Mouse (Mus musculus) regulatory T cell (primary cell): ENCODE measurements around the gene Setd7.
"Not testable (repeated sequence)": the region's sequence is repeated elsewhere in the genome, so short reads cannot be mapped to it uniquely, and the experiment has no call there.

Source experiments
- in situ Hi-C: fragments of 300-600 bp; cut with MboI, MseI; formaldehyde crosslinking; loops from one replicate; pipeline ENCODE4 v1.15.1; 2025; ENCODE audit warnings: high pct_unique_total_duplicates

Gene Setd7

GRCm38 (mm10) chr3:51560511-51561108 lies at the start of gene Setd7:
Setd7 (minus strand) TSS chr3:51560879.
- in situ Hi-C loops = no loop called here

DNA sequence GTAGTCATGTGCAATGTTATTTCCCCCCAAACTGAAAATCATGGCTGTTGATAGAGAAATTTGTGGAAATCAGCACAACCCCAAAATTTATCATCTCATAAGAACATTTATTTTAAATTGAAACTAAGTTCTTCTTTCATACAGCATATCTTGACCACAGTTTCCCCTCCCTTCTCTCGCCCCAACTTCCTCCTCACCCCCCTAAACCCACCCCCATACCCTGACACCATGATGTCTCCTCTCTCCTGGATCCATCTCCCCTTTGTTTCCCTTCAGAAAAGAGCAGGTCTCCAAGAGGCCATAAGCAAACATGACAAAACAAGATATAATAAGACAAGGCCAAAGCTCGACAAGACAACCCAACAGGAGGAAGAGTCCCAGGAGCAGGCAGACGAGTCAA lies 43.8 kb upstream of the Setd7 start:
- in situ Hi-C loops = no loop called here

DNA sequence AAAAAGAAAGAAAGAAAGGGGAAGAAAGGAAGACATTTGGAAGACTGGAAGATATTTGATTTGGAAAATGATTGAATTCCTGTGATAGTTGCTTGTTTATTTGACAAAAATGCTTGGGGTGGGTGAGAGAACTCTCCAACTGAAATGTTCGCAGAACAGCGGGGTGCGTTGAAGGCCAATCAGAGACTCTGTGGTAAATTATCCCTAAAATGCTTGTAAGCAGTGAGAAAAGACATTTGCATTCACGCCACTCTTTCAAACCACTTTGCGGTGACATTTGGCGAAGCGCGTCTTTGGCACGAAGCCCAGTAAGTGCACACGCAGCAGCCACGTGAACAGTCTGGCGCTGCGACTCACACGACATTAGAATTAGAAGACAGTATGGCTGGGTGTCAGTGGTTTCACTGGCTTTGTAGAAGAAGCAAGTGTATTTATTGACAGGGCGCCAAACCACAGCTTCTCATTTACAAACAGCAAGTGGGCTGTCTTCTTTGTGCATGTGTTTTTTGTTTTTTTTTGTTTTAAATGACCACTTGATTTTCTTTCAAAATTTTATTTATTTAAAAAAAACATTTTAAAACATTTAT lies 43.1 kb upstream of the Setd7 start:
- in situ Hi-C loops = no loop called here

GRCm38 (mm10) chr3:51601461-51601860 lies 40.8 kb upstream of the Setd7 start:
- in situ Hi-C loops = no loop called here

- in situ Hi-C loops = no loop called here
Measured at GRCm38 (mm10) chr3:51600728-51601127, 40.0 kb upstream of the Setd7 start.

DNA sequence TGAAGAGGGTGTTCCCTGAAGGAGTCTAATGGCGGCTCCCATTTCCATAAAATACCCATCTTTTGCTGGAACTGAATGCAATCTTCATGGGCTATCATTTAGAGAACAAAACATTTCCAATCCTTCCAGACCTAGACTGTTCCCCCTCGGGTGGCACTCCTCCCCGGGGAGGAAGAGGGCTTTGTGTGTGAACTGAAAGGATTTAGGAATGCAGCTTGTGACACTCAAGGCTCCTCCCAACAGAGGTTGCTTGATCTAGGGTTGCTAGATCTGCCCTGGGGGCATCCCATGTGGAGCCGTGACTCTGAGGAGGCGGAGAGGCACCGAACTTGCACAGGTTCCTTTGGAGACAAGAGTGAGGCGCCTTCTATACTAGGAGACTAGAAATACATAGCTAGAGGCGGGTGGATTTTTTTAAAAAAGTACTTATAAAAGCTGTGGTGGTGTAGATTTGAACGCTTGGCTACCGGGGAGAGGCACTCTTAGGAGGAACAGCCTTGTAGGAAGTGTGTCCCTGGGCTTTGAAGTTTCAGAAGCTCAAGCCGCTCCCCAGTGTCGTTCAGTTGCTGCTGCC lies 38.5 kb upstream of the Setd7 start:
- in situ Hi-C loops = no loop called here

GRCm38 (mm10) chr3:51596538-51596937 lies 35.9 kb upstream of the Setd7 start:
- in situ Hi-C loops = no loop called here

DNA sequence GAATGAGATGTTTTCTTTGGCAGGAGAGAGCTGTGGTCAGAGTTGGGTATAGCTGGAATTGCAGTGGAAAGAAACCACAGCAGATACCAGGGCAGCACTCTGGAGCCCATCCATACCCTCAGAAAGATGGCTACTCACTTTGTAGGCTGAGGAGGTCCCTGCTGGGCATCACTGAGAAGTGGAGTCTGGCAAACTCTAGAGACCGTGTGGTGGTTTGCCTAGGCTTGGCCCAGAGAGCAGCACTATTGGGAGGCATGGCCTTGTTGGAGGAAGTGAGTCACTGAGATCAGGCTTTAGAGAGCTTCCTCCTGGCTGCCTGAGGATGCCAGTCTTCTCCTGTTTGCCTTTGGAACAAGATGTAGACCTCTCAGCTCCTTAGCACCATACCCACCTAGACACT lies 32.8 kb upstream of the Setd7 start:
- in situ Hi-C loops = no loop called here

DNA sequence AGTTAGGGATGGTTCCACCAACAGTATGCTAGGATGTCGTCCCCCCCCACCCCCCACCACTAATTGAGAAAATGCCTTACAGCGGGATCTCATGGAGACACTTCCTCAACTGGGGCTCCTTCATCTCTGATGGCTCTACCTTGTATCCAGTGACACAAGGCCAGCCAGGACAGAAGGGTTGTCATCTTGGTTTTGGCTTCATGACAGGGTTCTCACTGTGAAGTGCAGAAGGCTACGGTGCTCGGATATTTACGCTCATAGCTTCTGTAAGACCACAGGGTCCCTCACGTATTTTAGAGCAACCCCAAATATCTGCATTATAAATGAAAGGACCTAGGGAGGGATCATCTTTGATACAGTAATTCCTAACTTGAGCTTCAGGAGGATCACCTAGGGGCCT lies 30.9 kb upstream of the Setd7 start:
- in situ Hi-C loops = no loop called here

- in situ Hi-C loops = no loop called here
Measured at GRCm38 (mm10) chr3:51590207-51590892, 29.7 kb upstream of the Setd7 start.

DNA sequence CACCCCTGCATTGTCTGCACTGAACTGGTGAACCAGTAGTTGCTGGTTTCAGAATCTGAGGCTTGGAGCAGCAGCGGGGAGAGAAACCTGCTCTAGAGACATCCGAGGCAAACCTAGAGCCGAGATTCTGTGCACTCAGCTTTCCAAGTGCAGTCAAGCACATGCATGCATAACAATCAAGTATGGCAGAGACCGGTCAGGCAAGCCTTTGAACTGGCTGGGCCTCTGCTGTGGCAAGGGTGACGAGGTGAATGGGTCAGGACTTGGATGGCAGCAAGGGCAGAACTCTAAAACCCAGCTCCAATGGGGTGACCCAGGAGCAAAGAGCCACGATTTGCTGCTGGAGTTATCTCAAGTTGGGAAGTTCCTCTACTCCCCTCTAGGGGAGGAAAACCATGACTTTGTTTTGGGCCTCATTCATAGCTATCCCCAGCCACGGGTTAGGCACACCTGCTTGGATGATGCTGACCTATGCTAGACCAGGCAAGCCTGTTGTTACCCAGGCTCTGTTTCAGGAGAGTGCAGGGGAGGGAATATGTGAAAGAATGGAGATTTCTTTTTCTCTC lies 27.1 kb upstream of the Setd7 start:
- in situ Hi-C loops = no loop called here

GRCm38 (mm10) chr3:51583574-51584391 lies 23.1 kb upstream of the Setd7 start:
- in situ Hi-C loops = no loop called here

DNA sequence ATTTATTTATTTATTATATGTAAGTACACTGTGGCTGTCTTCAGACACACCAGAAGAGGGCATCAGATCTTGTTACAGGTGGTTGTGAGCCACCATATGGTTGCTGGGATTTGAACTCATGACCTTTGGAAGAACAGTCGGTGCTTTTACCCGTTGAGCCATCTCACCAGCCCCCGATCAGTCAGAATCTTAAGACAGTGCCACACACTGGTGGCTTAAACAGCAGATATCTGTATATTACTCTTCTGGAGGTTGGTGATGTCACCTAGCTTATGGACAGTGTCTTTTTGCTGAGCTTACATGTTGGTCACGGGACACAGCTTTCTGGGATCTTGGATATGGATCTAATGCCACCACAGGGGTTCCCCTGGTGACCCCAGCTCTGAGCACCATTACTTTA lies 18.6 kb upstream of the Setd7 start:
- in situ Hi-C loops = not testable (repeated sequence)

DNA sequence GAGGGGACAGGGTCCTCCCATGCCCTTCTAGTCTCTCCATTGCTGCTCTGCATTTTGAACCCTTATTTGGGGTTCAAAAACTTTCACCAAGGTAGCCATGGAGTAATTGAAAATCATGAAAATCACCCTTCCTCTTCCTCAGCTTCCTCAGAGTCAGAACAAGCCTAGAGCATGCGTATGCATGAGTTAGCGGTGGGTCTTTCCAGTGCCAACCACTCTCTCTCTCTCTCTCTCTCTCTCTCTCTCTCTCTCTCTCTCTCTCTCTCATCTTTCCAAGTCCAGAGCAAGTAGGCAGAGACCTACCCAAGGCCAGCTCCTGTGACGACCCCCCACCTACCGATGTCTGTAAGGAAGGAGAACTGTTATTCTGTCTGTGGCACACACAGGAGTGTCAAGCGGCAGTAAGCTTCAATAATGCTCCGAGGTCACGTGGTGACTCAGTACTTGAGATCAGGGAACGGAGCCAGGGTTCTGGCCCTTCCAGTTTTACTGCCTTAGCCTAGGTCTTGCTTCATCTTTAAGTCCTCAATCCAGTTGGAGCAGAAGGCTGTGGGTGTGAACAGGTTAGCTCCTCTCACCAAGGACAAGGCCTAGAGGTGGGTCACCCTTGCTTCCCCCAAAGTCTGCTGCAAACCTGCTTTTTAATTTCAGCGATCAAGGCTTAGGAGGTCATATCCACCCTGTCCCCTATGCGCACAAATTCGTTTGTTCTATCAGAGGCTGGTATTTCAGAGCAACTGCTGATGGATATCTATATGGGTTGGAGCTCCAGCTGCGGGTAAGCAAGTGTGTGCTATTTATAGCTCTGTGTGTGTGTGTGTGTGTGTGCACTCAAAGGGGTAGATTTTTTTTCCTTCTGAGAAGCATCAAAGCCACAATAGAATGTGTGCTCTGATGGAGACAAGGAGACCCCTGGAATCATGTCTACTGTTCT lies 17.4 kb upstream of the Setd7 start:
- in situ Hi-C loops = no loop called here

DNA sequence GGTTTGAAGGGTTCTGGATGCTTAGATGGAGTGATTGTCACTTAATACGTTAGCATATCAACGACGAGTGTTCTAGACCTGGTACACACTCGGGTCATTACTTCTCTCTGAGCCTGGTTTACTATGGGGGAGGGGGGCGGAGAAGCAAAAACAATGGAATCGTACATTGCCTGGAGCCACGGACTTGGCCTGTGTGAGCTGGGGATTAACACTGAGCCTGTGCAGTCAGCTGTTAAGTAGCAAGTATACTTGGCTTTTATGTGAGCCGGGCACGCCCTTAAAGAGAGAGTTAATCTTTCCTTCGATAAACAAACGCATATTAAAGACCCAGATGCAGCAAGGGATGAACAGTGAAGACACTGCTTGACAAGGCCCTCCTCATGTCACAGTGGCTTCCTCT lies 16.7 kb upstream of the Setd7 start:
- in situ Hi-C loops = no loop called here

DNA sequence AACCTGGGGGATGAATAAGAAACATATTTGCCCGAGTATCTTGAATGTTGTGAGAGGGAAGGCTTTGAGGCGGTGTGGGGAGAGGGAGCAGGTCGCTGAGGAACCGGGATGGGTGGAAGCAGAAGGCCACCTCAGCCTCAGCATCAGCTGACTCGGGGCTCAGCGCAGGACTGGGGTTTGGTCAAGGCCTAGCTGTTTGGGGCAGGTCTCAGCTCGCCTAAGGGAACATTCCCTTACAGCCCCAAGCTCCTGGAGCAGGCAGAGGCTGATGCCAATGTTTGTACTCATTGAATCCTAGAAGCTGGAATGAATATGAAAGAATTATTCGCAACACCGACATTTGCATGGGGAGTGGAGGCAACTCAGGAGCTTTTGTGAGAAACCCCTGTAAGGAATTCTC lies 13.2 kb upstream of the Setd7 start:
- in situ Hi-C loops = no loop called here

DNA sequence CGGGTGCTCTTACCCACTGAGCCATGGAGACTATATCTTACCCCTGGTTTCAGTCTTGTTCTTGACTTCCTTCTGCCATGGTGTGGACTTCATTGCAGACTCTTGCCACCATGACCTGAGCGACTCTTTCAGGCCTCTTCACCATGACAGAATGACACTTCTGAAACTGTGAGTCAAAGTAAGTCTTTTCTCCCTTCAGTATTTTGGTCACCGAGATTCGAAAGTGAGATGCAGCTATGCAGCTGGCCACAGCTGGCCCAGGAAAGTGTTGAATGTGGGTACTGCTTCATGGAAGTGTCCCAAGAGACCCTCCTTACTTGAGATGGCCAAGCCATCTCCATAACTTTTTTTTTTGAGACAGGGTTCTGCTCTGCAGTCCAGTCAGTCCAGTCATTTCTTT lies 9.5 kb upstream of the Setd7 start:
- in situ Hi-C loops = no loop called here

DNA sequence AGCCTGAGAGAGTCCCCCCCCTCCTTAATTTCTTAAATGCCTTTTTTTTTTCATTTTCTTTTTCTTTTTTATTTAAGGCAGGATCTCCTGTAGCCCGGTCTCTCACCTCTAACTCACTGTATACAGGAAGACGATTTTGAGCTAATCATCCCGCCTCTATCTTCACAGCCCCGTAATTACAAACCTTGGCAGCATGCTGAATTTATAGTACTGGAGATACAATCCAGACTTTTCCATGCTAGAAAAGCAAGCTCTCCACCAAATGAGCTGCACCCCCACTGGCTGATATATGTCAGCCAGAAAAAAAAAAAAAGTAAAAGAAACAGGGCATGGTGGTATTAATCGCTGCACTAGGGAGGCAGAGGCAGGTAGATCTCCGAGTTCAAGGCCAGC lies 1.3 kb upstream of the Setd7 start:
- in situ Hi-C loops = no loop called here

- in situ Hi-C loops = no loop called here
Measured at GRCm38 (mm10) chr3:51561109-51561992, 672 bp upstream of the Setd7 start.
